In the genomic region with DNA sequence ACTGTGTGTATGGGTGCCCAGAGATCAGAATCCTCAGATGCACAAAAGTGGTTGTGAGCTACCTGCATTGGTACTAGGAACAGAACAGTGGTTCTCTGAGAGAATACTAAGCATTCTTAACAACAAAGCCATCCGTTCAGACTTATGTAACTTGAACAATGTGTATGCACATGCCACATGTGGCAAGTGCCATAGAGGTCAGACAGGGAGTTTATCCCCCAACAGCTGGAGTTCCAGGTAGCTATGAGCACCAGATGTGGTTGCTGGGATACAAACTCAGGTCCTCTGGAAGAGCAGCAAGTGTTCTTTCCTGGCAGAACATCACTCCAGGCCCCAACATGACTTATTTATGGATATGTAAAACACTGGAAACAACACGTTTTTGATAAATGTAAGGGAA, we compare ENCODE assay signal across 16 mouse cellular contexts. TPM values are rescaled to one million over a fixed set of nuclear protein-coding genes. Genes with fewer than 3 reads are reported as not detected.
"Had no signal": no experiment of that assay in that cellular context is flagged by ENCODE, and none has a peak within 500 bp of the region (broad histone marks: within the 10 kb centered on the region; RNA-seq: fewer than 3 reads in every experiment).

No protein-coding gene starts in this region.

- H3K36me3 ChIP-seq: limb, embryonic 12.5 days; liver, embryonic 13.5 days; lung, embryonic 15.5 days; midbrain, embryonic 12.5 days had no signal

- H3K4me3 ChIP-seq: left cerebral cortex, adult 2 months; limb, embryonic 12.5 days; liver, embryonic 13.5 days; lung, embryonic 15.5 days; megakaryocyte, embryonic 14.5 days; midbrain, embryonic 12.5 days had no signal

- DNase-seq: kidney, adult 9 months; kidney, postnatal 4 days; liver; liver, embryonic 13.5 days; liver, postnatal 0 days; lung, postnatal 14 days; thymus, postnatal 14 days had no signal

- H3K4me1 ChIP-seq: lung, embryonic 15.5 days; midbrain, embryonic 12.5 days had no signal

- H3K27me3 ChIP-seq: limb, embryonic 12.5 days; liver, embryonic 13.5 days; lung, embryonic 15.5 days; megakaryocyte, embryonic 14.5 days; midbrain, embryonic 12.5 days had no signal

- ATAC-seq: liver, postnatal 0 days; midbrain, embryonic 16.5 days had no signal

- H3K9ac ChIP-seq: limb, embryonic 12.5 days; liver, embryonic 13.5 days; liver, postnatal 0 days; lung, embryonic 15.5 days; midbrain, embryonic 12.5 days had no signal

- H3K4me2 ChIP-seq: limb, embryonic 12.5 days; liver, embryonic 13.5 days; lung, embryonic 15.5 days; midbrain, embryonic 12.5 days had no signal

- H3K27ac ChIP-seq: kidney, postnatal 0 days; left cerebral cortex, adult 2 months; limb, embryonic 12.5 days; liver, embryonic 13.5 days; lung, embryonic 15.5 days; macrophage; midbrain, embryonic 12.5 days; stomach, postnatal 0 days had no signal

- H3K9me3 ChIP-seq: limb, embryonic 12.5 days; liver, embryonic 13.5 days; lung, embryonic 15.5 days; megakaryocyte, embryonic 14.5 days; midbrain, embryonic 12.5 days had no signal

RNA-seq across cellular contexts. Expression of a gene that starts 1.8 kb away (rescaled TPM):
- polyA plus RNA-seq: macrophage had no signal
